Mouse (Mus musculus): Measurements from ENCODE around the gene Asah2. TPM values are rescaled to one million over a fixed set of nuclear protein-coding genes. Genes with fewer than 3 reads are reported as not detected.
"Not testable (repeated sequence)": the region's sequence is repeated elsewhere in the genome, so short reads cannot be mapped to it uniquely, and the experiment has no call there.

Asah2 gene
- total and polyA plus RNA-seq, 2 experiments from 2014 or later = 0.85 to 3.9 TPM

- no peaks in the 10 kb centered on the region for H3K27me3 ChIP-seq (ENCODE audit: insufficient read depth, low read length)
- no peak for TF ChIP-seq CTCF (IDR thresholded peaks at IDR 0.05; ENCODE audit: low read depth)
- no peaks in the 10 kb centered on the region for H3K36me3 ChIP-seq (ENCODE audit: insufficient read depth, low read length)
- no peak for ATAC-seq
- no peak overlapping the region for H3K9ac ChIP-seq (replicated peaks; ENCODE audit: low read length)
- no peak overlapping the region for H3K4me3 ChIP-seq (ENCODE audit: low read length)
- no peak for DNase-seq (ENCODE audit: low spot score)
- no peaks in the 10 kb centered on the region for H3K4me1 ChIP-seq (ENCODE audit: insufficient read depth, low read length)
- no peak overlapping the region for H3K27ac ChIP-seq
- H3K9me3 ChIP-seq (ENCODE audit: low read length) = no peaks in the 10 kb centered on the region
- H3K4me2 ChIP-seq (ENCODE audit: low read depth, low read length) = no peak overlapping the region
- WGBS = 87% methylated on average over 6 of the region's 6 CpGs
Observed at GRCm38 (mm10) chr19:32087736-32088470, 20.1 kb downstream of the Asah2 start.

- not testable (repeated sequence) for ATAC-seq
- 83% methylated on average over 1 of the region's 1 CpGs for WGBS
Observed at GRCm38 (mm10) chr19:32084813-32085212, 23.2 kb downstream of the Asah2 start.

GRCm38 (mm10) chr19:32070340-32070739 lies 37.7 kb downstream of the Asah2 start:
- no peak for DNase-seq (ENCODE audit: low spot score)
- 75% methylated on average over 2 of the region's 2 CpGs for WGBS
- no peak for TF ChIP-seq CTCF (IDR thresholded peaks at IDR 0.05; ENCODE audit: low read depth)
- Histone ChIP-seq H3K4me1 (ENCODE audit: insufficient read depth, low read length) (no peaks in the 10 kb centered on the region), H3K4me3 (ENCODE audit: low read length) (no peak overlapping the region), H3K27ac (no peak overlapping the region), H3K9ac (replicated peaks; ENCODE audit: low read length) (no peak overlapping the region), H3K4me2 (ENCODE audit: low read depth, low read length) (no peak overlapping the region), H3K27me3 (ENCODE audit: insufficient read depth, low read length) (no peaks in the 10 kb centered on the region), H3K36me3 (ENCODE audit: insufficient read depth, low read length) (no peaks in the 10 kb centered on the region), H3K9me3 (ENCODE audit: low read length) (no peaks in the 10 kb centered on the region)
- no peak for ATAC-seq

More at GRCm38 (mm10) chr19:32084813-32085212, 23.2 kb downstream of the Asah2 start:
- not testable (repeated sequence) for H3K4me1 ChIP-seq (ENCODE audit: insufficient read depth, low read length); H3K9me3 ChIP-seq (ENCODE audit: low read length); H3K36me3 ChIP-seq (ENCODE audit: insufficient read depth, low read length); H3K27me3 ChIP-seq (ENCODE audit: insufficient read depth, low read length); DNase-seq (ENCODE audit: low spot score); H3K4me2 ChIP-seq (ENCODE audit: low read depth, low read length); H3K4me3 ChIP-seq (ENCODE audit: low read length); H3K27ac ChIP-seq; H3K9ac ChIP-seq (replicated peaks; ENCODE audit: low read length)

GRCm38 (mm10) chr19:32069598-32069997 lies 38.4 kb downstream of the Asah2 start:
- TF ChIP-seq CTCF (IDR thresholded peaks at IDR 0.05; ENCODE audit: low read depth) = no peak
- 83% methylated on average over 2 of the region's 2 CpGs for WGBS
- no peaks in the 10 kb centered on the region for H3K9me3 ChIP-seq (ENCODE audit: low read length)
- DNase-seq (ENCODE audit: low spot score) (no peak), ATAC-seq (no peak)
- H3K4me2 ChIP-seq (ENCODE audit: low read depth, low read length) = no peak overlapping the region
- no peaks in the 10 kb centered on the region for H3K4me1 ChIP-seq (ENCODE audit: insufficient read depth, low read length)
- no peaks in the 10 kb centered on the region for H3K27me3 ChIP-seq (ENCODE audit: insufficient read depth, low read length)
- no peak overlapping the region for H3K27ac ChIP-seq
- H3K36me3 ChIP-seq (ENCODE audit: insufficient read depth, low read length) = no peaks in the 10 kb centered on the region
- H3K4me3 ChIP-seq (ENCODE audit: low read length) = no peak overlapping the region
- H3K9ac ChIP-seq (replicated peaks; ENCODE audit: low read length) = no peak overlapping the region

- no peak for TF ChIP-seq CTCF (IDR thresholded peaks at IDR 0.05; ENCODE audit: low read depth)
- no peaks in the 10 kb centered on the region for H3K27me3 ChIP-seq (ENCODE audit: insufficient read depth, low read length)
- no peak overlapping the region for H3K4me2 ChIP-seq (ENCODE audit: low read depth, low read length)
- no peaks in the 10 kb centered on the region for H3K4me1 ChIP-seq (ENCODE audit: insufficient read depth, low read length)
- no peak for DNase-seq (ENCODE audit: low spot score)
- no peak overlapping the region for H3K27ac ChIP-seq
- H3K9me3 ChIP-seq (ENCODE audit: low read length) = no peaks in the 10 kb centered on the region
- H3K4me3 ChIP-seq (ENCODE audit: low read length) = no peak overlapping the region
- WGBS = 82% methylated on average over 4 of the region's 4 CpGs
- H3K36me3 ChIP-seq (ENCODE audit: insufficient read depth, low read length) = no peaks in the 10 kb centered on the region
- ATAC-seq = no peak
- no peak overlapping the region for H3K9ac ChIP-seq (replicated peaks; ENCODE audit: low read length)
Observed at GRCm38 (mm10) chr19:32067669-32068068, 40.3 kb downstream of the Asah2 start.

GRCm38 (mm10) chr19:32061294-32061693 lies 46.7 kb downstream of the Asah2 start:
- Histone ChIP-seq H3K27ac (no peak overlapping the region), H3K27me3 (ENCODE audit: insufficient read depth, low read length) (no peaks in the 10 kb centered on the region), H3K36me3 (ENCODE audit: insufficient read depth, low read length) (no peaks in the 10 kb centered on the region), H3K9me3 (ENCODE audit: low read length) (no peaks in the 10 kb centered on the region), H3K9ac (replicated peaks; ENCODE audit: low read length) (no peak overlapping the region), H3K4me2 (ENCODE audit: low read depth, low read length) (no peak overlapping the region), H3K4me3 (ENCODE audit: low read length) (no peak overlapping the region), H3K4me1 (ENCODE audit: insufficient read depth, low read length) (no peaks in the 10 kb centered on the region)
- 86% methylated on average over 1 of the region's 1 CpGs for WGBS
- DNase-seq (ENCODE audit: low spot score) (no peak), ATAC-seq (no peak)
- TF ChIP-seq CTCF (IDR thresholded peaks at IDR 0.05; ENCODE audit: low read depth) = no peak

- no peak overlapping the region for H3K4me3 ChIP-seq (ENCODE audit: low read length)
- WGBS = 97% methylated on average over 1 of the region's 1 CpGs
- no peaks in the 10 kb centered on the region for H3K27me3 ChIP-seq (ENCODE audit: insufficient read depth, low read length)
- H3K9me3 ChIP-seq (ENCODE audit: low read length) = no peaks in the 10 kb centered on the region
- no peaks in the 10 kb centered on the region for H3K4me1 ChIP-seq (ENCODE audit: insufficient read depth, low read length)
- H3K4me2 ChIP-seq (ENCODE audit: low read depth, low read length) = no peak overlapping the region
- DNase-seq (ENCODE audit: low spot score) (no peak), ATAC-seq (no peak)
- TF ChIP-seq CTCF (IDR thresholded peaks at IDR 0.05; ENCODE audit: low read depth) = no peak
- H3K9ac ChIP-seq (replicated peaks; ENCODE audit: low read length) = no peak overlapping the region
- no peaks in the 10 kb centered on the region for H3K36me3 ChIP-seq (ENCODE audit: insufficient read depth, low read length)
- H3K27ac ChIP-seq = no peak overlapping the region
Observed at GRCm38 (mm10) chr19:32056252-32056651, 51.8 kb downstream of the Asah2 start.

All from hindbrain, postnatal 0 days (tissue).